Mouse (Mus musculus): ENCODE results near the gene Camk2d. TPM values are rescaled to one million over a fixed set of nuclear protein-coding genes. Genes with fewer than 3 reads are reported as not detected.
A peak's percentile ranks its signal among the peaks of the same experiment; 100 is the strongest.

Gene Camk2d
- polyA plus RNA-seq, 1 experiment: 5.8 TPM

- TF ChIP-seq POLR2A (IDR thresholded peaks at IDR 0.05; ENCODE audit: control insufficient read depth, low read depth, low read length) (no peak), CTCF (IDR thresholded peaks at IDR 0.05; ENCODE audit: control insufficient read depth, insufficient read depth, insufficient replicate concordance, low read depth, low read length) (no peak)
- no peaks in the 10 kb centered on the region for H3K36me3 ChIP-seq (ENCODE audit: control insufficient read depth, insufficient read depth, low read length)
- 0 out of 2 replicates have a peak, but pooled peaks cover 3% of the 10 kb centered on the region for H3K4me1 ChIP-seq (ENCODE audit: control insufficient read depth, insufficient read depth, low read length)
- no peak overlapping the region for H3K4me3 ChIP-seq (ENCODE audit: control insufficient read depth, low read depth, low read length)
- no peak overlapping the region for H3K27ac ChIP-seq (ENCODE audit: control insufficient read depth, insufficient read depth, low read depth, low read length)
- no peaks in the 10 kb centered on the region for H3K27me3 ChIP-seq (ENCODE audit: control insufficient read depth, insufficient read depth, low read length)
These were observed 94.8 kb downstream of the Camk2d start for GRCm38 (mm10) chr3:126690627-126691505.

GRCm38 (mm10) chr3:126691565-126691964, 95.5 kb downstream of the Camk2d start:
- 0 out of 2 replicates have a peak, but pooled peaks cover 3% of the 10 kb centered on the region for H3K4me1 ChIP-seq (ENCODE audit: control insufficient read depth, insufficient read depth, low read length)
- no peaks in the 10 kb centered on the region for H3K27me3 ChIP-seq (ENCODE audit: control insufficient read depth, insufficient read depth, low read length)
- no peak overlapping the region for H3K4me3 ChIP-seq (ENCODE audit: control insufficient read depth, low read depth, low read length)
- no peak overlapping the region for H3K27ac ChIP-seq (ENCODE audit: control insufficient read depth, insufficient read depth, low read depth, low read length)
- H3K36me3 ChIP-seq (ENCODE audit: control insufficient read depth, insufficient read depth, low read length): no peaks in the 10 kb centered on the region
- TF ChIP-seq CTCF (IDR thresholded peaks at IDR 0.05; ENCODE audit: control insufficient read depth, insufficient read depth, insufficient replicate concordance, low read depth, low read length): no peak
- TF ChIP-seq POLR2A (IDR thresholded peaks at IDR 0.05; ENCODE audit: control insufficient read depth, low read depth, low read length): no peak

- TF ChIP-seq POLR2A (IDR thresholded peaks at IDR 0.05; ENCODE audit: control insufficient read depth, low read depth, low read length) (no peak), CTCF (IDR thresholded peaks at IDR 0.05; ENCODE audit: control insufficient read depth, insufficient read depth, insufficient replicate concordance, low read depth, low read length) (no peak)
- H3K27me3 ChIP-seq (ENCODE audit: control insufficient read depth, insufficient read depth, low read length): no peaks in the 10 kb centered on the region
- no peaks in the 10 kb centered on the region for H3K36me3 ChIP-seq (ENCODE audit: control insufficient read depth, insufficient read depth, low read length)
- no peak overlapping the region for H3K4me3 ChIP-seq (ENCODE audit: control insufficient read depth, low read depth, low read length)
- H3K27ac ChIP-seq (ENCODE audit: control insufficient read depth, insufficient read depth, low read depth, low read length): peak overlapping the region; percentile 76; the same call in 1 of the 2 replicates
- H3K4me1 ChIP-seq (ENCODE audit: control insufficient read depth, insufficient read depth, low read length): 0 out of 2 replicates have a peak, but pooled peaks cover 3% of the 10 kb centered on the region
These were observed 96.7 kb downstream of the Camk2d start for GRCm38 (mm10) chr3:126692797-126693196.

GRCm38 (mm10) chr3:126693302-126693701, 97.2 kb downstream of the Camk2d start:
- no peak overlapping the region for H3K4me3 ChIP-seq (ENCODE audit: control insufficient read depth, low read depth, low read length)
- 0 out of 2 replicates have a peak, but pooled peaks cover 3% of the 10 kb centered on the region for H3K4me1 ChIP-seq (ENCODE audit: control insufficient read depth, insufficient read depth, low read length)
- no peaks in the 10 kb centered on the region for H3K36me3 ChIP-seq (ENCODE audit: control insufficient read depth, insufficient read depth, low read length)
- peak overlapping the region; percentile 76; the same call in 1 of the 2 replicates for H3K27ac ChIP-seq (ENCODE audit: control insufficient read depth, insufficient read depth, low read depth, low read length)
- TF ChIP-seq POLR2A (IDR thresholded peaks at IDR 0.05; ENCODE audit: control insufficient read depth, low read depth, low read length) (no peak), CTCF (IDR thresholded peaks at IDR 0.05; ENCODE audit: control insufficient read depth, insufficient read depth, insufficient replicate concordance, low read depth, low read length) (no peak)
- H3K27me3 ChIP-seq (ENCODE audit: control insufficient read depth, insufficient read depth, low read length): no peaks in the 10 kb centered on the region

GRCm38 (mm10) chr3:126695456-126696293, 99.6 kb downstream of the Camk2d start:
- 0 out of 2 replicates have a peak, but pooled peaks cover 3% of the 10 kb centered on the region for H3K4me1 ChIP-seq (ENCODE audit: control insufficient read depth, insufficient read depth, low read length)
- no peak for TF ChIP-seq CTCF (IDR thresholded peaks at IDR 0.05; ENCODE audit: control insufficient read depth, insufficient read depth, insufficient replicate concordance, low read depth, low read length)
- TF ChIP-seq POLR2A (IDR thresholded peaks at IDR 0.05; ENCODE audit: control insufficient read depth, low read depth, low read length): no peak
- H3K27me3 ChIP-seq (ENCODE audit: control insufficient read depth, insufficient read depth, low read length): no peaks in the 10 kb centered on the region
- H3K4me3 ChIP-seq (ENCODE audit: control insufficient read depth, low read depth, low read length): no peak overlapping the region
- H3K36me3 ChIP-seq (ENCODE audit: control insufficient read depth, insufficient read depth, low read length): no peaks in the 10 kb centered on the region
- H3K27ac ChIP-seq (ENCODE audit: control insufficient read depth, insufficient read depth, low read depth, low read length): no peak overlapping the region

GRCm38 (mm10) chr3:126696620-126697019, 100.5 kb downstream of the Camk2d start:
- H3K36me3 ChIP-seq (ENCODE audit: control insufficient read depth, insufficient read depth, low read length): no peaks in the 10 kb centered on the region
- no peaks in the 10 kb centered on the region for H3K27me3 ChIP-seq (ENCODE audit: control insufficient read depth, insufficient read depth, low read length)
- H3K27ac ChIP-seq (ENCODE audit: control insufficient read depth, insufficient read depth, low read depth, low read length): no peak overlapping the region
- H3K4me1 ChIP-seq (ENCODE audit: control insufficient read depth, insufficient read depth, low read length): 0 out of 2 replicates have a peak, but pooled peaks cover 3% of the 10 kb centered on the region
- no peak overlapping the region for H3K4me3 ChIP-seq (ENCODE audit: control insufficient read depth, low read depth, low read length)
- no peak for TF ChIP-seq POLR2A (IDR thresholded peaks at IDR 0.05; ENCODE audit: control insufficient read depth, low read depth, low read length)
- TF ChIP-seq CTCF (IDR thresholded peaks at IDR 0.05; ENCODE audit: control insufficient read depth, insufficient read depth, insufficient replicate concordance, low read depth, low read length): no peak

- Histone ChIP-seq H3K27me3 (ENCODE audit: control insufficient read depth, insufficient read depth, low read length) (no peaks in the 10 kb centered on the region), H3K27ac (ENCODE audit: control insufficient read depth, insufficient read depth, low read depth, low read length) (no peak overlapping the region), H3K4me3 (ENCODE audit: control insufficient read depth, low read depth, low read length) (no peak overlapping the region), H3K36me3 (ENCODE audit: control insufficient read depth, insufficient read depth, low read length) (no peaks in the 10 kb centered on the region), H3K4me1 (ENCODE audit: control insufficient read depth, insufficient read depth, low read length) (no peaks in the 10 kb centered on the region)
- TF ChIP-seq CTCF (IDR thresholded peaks at IDR 0.05; ENCODE audit: control insufficient read depth, insufficient read depth, insufficient replicate concordance, low read depth, low read length) (no peak), POLR2A (IDR thresholded peaks at IDR 0.05; ENCODE audit: control insufficient read depth, low read depth, low read length) (no peak)
These were observed 103.6 kb downstream of the Camk2d start for GRCm38 (mm10) chr3:126699740-126700139.
